Mouse (Mus musculus) induced T-regulatory cell, adult 2 months (primary cell): ENCODE data around the gene D5Ertd579e.
A peak's percentile ranks its signal among the peaks of the same experiment; 100 is the strongest.

Experiments
- DNase-seq: peaks from one replicate; pipeline ENCODE4 v3.0.0-alpha.2; 2012; ENCODE audit warnings: low read depth

The D5Ertd579e gene

DNA sequence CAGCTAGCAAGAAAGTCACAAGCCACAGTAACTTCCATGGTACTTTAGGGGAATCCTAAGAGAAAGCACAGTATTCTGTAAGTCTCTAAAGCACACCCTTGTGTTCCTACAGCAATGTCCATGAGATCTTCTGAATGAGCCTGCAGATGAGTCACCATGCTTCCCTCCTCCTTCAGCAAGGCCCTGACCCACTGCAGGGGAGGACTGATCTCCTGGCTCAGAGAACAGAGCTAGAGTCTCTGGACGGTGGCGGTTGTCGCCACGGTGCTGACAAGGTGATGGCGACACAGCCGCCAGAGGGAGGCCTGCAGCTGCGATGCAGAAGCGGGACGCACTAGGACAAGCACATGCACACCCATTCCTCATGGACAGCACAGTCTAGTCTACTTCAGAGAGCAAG, 93.8 kb downstream of the D5Ertd579e start:
- DNase-seq, result no peak

DNA sequence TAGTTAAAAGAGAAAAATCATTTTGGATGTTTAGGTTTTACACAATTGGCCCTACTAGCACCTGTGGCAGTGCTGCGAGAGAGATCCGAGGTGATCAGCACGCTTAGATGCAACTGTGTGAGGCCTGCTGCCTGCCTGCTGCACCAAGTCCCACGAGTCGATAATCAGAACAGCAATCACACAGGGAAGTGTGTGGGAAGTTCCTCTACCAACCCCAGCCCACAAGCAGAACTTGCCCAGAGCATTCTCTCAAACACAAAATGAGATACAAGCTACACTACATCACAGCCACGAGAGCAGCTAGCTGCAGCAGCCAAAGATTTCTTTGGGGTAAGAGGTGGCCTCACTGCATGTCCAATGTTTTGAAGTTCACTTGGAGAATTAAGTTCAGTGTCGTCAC, 94.3 kb downstream of the D5Ertd579e start:
- DNase-seq, result no peak

DNA sequence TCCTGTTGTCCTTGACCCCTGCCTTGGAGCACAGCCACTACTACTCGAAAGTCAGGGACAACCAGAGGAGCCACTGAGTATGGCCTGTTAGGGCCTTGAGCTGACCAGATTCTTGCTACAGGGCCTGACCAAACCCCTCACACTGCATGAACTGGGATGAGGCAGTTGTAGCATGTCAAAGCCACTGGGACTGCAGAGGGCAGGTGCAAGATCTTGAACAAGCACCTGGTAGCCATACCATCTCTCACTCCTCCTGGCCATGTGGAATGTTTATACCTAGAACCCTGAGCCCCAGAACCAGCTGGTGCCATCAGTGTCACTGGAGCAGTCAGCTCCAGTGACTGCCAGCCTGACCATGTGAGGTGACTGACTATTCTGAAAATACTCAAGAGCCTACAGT, 96.9 kb downstream of the D5Ertd579e start:
- DNase-seq, result no peak

GRCm38 (mm10) chr5:36597653-36598052, 98.2 kb downstream of the D5Ertd579e start:
- no peak for DNase-seq

GRCm38 (mm10) chr5:36596225-36596624, 99.6 kb downstream of the D5Ertd579e start:
- no peak for DNase-seq

DNA sequence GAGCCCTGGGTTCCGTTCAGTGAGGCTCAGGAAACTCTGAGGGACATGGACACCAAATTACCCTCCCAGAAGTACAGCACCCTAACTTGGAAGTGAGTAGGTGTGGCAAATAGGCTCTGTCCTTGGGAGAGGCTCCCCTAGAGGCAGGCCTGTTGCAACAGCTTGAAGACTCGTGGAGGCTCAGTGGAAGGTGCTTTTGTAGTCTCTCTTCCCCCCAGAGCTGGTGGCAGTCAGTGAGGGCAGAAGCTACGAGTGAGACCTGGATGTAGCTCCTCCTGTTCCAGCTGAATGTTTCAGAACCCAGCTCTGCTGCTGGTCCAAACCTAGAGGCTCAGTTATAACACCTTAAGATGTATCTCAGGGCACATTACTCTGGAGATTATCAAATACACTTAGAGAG, 100.7 kb downstream of the D5Ertd579e start:
- DNase-seq, result no peak

DNA sequence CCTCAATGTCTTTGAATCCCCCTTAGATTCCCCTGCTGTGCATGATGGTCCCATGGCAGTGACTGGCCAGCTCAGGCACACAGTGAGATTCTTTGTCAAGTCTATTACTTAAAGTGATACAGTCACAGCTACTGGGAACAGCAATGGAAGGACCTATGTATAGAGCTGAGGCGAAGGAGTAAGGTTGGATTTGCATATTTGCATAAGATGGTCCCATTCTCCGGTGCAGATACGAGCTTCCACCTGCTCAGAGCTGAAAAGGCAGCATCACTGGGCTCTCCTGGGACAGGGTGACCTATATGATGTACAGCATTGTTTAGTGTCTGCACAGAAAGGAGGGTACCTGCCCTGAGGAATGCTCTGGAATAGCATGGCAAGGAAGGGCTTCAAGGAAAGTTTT, 101.5 kb downstream of the D5Ertd579e start:
- DNase-seq, result no peak

GRCm38 (mm10) chr5:36593176-36593575, 102.6 kb downstream of the D5Ertd579e start, which contains the start of gene Tbc1d14:
Tbc1d14 (minus strand) TSS chr5:36593276.
- DNase-seq, result no peak

DNA sequence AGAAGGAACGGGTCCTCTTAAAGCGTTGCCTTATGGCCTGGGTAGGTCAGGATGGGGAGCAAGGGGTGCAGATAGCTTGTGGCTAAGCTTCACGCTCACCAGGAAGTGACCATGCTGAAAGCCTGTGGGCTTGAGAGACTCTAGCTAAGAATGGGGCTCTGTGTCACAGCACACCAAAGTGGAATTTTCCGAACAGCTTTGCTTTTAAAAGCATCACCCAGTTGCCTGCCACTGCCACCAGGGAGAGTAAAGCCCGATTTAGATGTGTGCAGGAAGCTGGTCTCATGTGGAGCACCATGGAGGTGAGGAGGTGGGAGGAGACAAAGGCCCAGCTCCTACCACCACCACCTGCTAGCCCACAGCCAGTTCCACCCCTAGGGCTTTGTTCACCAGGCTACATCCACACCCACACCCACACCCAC, 105.3 kb downstream of the D5Ertd579e start:
- no peak for DNase-seq

- peak; percentile 68 for DNase-seq
Observed at GRCm38 (mm10) chr5:36584299-36584698, 111.5 kb downstream of the D5Ertd579e start.

GRCm38 (mm10) chr5:36581924-36582642, 113.7 kb downstream of the D5Ertd579e start:
- DNase-seq, result peak; percentile 99

- no peak for DNase-seq
Observed at GRCm38 (mm10) chr5:36581259-36581923, 114.4 kb downstream of the D5Ertd579e start.

DNA sequence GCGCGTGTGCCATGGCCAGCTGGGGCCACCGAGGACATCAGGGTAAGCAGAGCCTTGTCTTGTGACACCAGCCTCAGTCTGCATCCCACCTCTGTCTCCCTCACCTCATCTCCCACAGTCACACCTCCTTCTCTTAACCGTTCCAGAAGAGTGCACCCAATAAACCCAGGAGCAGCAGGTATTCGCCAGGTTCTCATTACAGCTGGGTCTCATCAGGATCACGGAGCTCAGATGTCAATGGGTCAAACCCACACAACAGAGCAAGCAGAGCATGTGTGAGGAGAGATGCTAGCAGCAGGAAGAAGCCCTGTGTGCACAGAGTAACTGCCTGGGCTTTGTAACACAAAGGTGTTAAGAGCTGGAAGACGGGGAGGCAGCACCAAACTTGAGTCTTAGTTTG, 115.9 kb downstream of the D5Ertd579e start:
- no peak for DNase-seq

DNA sequence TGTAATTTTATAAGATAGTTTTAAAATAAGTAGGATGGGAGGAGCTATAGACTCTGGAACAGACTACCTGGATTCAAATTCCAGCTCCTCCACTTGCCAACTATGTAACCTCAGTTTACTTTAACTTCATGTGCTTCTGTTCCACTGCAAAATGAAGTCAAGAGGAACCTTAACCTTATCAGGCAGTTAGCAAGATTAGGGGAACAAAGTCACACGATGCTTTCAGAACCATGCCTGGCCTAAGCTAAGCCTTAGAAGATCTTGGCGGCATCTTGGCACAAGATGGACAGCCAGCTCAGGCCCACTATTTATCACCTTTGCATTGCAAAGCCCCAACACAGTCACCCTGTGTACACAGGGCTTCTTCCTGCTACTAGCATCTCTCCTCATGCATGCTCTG, 116.8 kb downstream of the D5Ertd579e start:
- no peak for DNase-seq

DNA sequence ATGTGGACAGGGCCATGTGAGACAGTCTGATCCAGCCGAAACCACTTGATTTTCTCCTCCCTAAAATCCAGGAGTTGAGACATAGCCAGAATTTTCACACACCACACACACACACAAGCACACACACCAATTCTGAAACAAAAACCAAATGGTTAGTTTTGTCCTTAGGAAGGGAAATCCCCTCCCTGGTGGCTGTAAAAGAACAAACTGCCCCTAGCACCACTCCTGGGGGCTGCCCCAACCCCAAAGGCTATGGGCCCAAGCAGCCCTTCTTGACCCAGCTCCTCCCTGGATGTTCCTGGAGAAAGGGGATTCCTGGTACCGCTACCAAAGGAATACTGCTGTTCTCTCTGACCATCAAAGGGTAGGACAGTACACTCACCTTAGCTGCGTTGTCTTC, 119.4 kb downstream of the D5Ertd579e start:
- no peak for DNase-seq

GRCm38 (mm10) chr5:36575745-36576144, 120.1 kb downstream of the D5Ertd579e start:
- DNase-seq, result no peak

DNA sequence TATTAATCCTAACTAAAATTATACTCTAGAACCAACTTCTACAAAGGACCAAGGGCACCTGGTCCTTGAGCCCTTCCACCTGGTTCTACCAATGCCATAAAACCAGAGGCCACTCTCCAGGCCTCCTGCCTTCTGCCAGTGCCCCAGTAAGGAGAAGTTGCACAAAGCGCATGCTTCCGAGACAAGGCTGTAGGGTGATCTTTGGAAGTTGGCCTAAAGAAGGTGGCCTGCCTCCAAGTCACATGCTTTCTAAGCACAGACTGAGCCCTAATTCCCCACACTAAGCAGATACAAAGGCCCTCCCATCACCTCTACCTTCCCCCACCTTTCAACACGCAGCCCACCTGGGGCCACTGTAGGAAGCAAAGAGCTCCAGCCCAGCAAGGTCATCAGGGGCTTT, 120.6 kb downstream of the D5Ertd579e start:
- no peak for DNase-seq

DNA sequence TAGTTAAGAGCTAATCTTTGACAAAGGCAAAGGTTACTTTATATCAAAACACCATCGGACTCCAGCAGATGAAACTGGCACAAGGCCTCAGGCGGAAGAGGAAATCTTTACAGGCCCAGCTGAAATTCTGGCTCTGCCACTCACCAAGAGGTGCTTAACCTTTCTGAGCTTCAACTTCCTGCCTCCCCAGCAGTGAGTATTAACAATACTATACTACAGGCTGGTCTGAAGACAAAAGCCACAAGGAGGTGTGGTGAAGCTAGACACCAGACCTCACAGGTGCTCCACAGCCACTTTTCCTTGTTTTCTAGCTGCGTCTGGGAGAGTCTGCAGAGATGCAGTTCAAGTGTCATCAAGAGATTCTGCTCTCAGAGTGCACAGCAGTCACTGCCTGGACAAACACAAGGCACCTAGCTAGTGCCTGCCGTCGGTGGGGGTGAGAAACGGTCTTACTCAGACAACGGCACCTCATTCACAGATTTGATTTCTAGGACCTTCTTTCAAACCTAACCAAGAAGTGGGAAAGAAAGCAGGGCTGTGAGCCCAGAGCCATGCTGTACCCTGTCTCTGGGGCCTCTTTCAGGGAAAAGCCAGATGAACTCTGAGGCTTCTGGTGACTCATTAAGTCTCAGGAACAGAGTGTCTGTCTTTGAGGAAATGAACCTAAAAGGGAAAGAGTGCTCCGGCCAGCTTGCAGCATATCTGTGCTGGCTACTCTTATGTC, 121.5 kb downstream of the D5Ertd579e start:
- peak; percentile 76 for DNase-seq

GRCm38 (mm10) chr5:36573354-36573753, 122.5 kb downstream of the D5Ertd579e start:
- DNase-seq, result no peak

DNA sequence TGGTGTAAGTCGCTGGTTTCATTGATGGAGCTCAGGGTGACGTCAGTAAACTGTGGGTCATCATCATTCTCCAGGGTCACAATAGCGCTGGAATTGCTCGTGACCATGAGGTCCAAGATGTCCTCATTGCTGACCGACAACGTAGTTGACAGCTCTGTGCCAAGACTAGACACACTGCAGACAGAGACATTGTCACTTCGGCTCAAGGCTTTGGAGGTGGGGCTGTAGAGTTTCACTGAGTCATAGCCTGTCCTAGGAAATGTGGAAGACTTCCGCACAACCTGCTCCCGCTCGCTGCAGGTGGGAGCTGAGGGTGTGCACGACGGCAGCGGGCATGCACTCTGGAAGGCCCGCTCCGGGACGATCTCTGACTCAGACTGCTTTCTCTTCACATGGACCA, 124.5 kb downstream of the D5Ertd579e start:
- no peak for DNase-seq

- DNase-seq, result no peak
Observed at GRCm38 (mm10) chr5:36570546-36571245, 125.1 kb downstream of the D5Ertd579e start.

- no peak for DNase-seq
Observed at GRCm38 (mm10) chr5:36570098-36570497, 125.7 kb downstream of the D5Ertd579e start.
